Mouse (Mus musculus) kidney, adult 2 months (tissue): ENCODE data around the gene Mr1. TPM values are rescaled to one million over a fixed set of nuclear protein-coding genes. Genes with fewer than 3 reads are reported as not detected.
"Not testable (repeated sequence)": the region's sequence is repeated elsewhere in the genome, so short reads cannot be mapped to it uniquely, and the experiment has no call there.

Source experiments
- DNase-seq: peaks from one replicate; pipeline ENCODE4 v3.0.0; 2021
- H3K27ac ChIP-seq: fragments of 200-500 bp; 2 replicates; pipeline ENCODE4 v1.5.1; 2012; ENCODE audit warnings: low read depth, low read length, control low read depth, inconsistent platforms; ENCODE audit not compliant: insufficient read depth
- H3K27me3 ChIP-seq: fragments of 200-500 bp; replicated peaks from 2 replicates; pipeline ENCODE4 v1.6.1; 2012; ENCODE audit warnings: mild to moderate bottlenecking, moderate library complexity, low read length, inconsistent platforms; ENCODE audit not compliant: control insufficient read depth, insufficient read depth
- H3K36me3 ChIP-seq: fragments of 200-500 bp; 2 replicates; pipeline ENCODE4 v1.6.1; 2012; ENCODE audit warnings: mild to moderate bottlenecking, moderate library complexity, low read length, inconsistent platforms; ENCODE audit not compliant: control insufficient read depth, insufficient read depth
- H3K4me1 ChIP-seq: fragments of 200-500 bp; 2 replicates; pipeline ENCODE4 v1.6.1; 2011; ENCODE audit warnings: low read length; ENCODE audit not compliant: control insufficient read depth, insufficient read depth
- H3K4me3 ChIP-seq: fragments of 200-500 bp; 2 replicates; pipeline ENCODE4 v1.5.1; 2011; ENCODE audit warnings: mild to moderate bottlenecking, low read depth, low read length, control low read depth; ENCODE audit not compliant: insufficient read depth
- CTCF ChIP-seq: fragments of 200-500 bp; conservative IDR thresholded peaks from 2 replicates; pipeline ENCODE4 v1.5.1; 2011; ENCODE audit warnings: low read depth, mild to moderate bottlenecking, control low read depth, low read length, moderate library complexity, mixed read lengths; ENCODE audit not compliant: insufficient read depth, insufficient read length
- POLR2A ChIP-seq: fragments of 200-500 bp; IDR thresholded peaks from one replicate; pipeline ENCODE4 v1.6.1; 2011; ENCODE audit warnings: low read depth, low read length, control low read depth
- WGBS: fragments of 180-500 bp; shearing (Covaris S2); methylation state at CpG from one replicate; pipeline ENCODE4 v1.1.7; 2018; 5-methylcytosine and 5-hydroxymethylcytosine counted together
- polyA plus RNA-seq: library from polyadenylated mRNA; depleted of rRNA; stranded (reverse); fragments of >200 nt; gene quantifications from 2 replicates; pipeline ENCODE4 v1.2.3, GENCODE M21; 2012

The Mr1 gene
- polyA plus RNA-seq, 1 experiment = 4.5 TPM

- TF ChIP-seq POLR2A = no peak
- no peak for TF ChIP-seq CTCF
- DNase-seq = no peak
- Histone ChIP-seq H3K27ac (no peak overlapping the region), H3K4me1 (no peaks in the 10 kb centered on the region), H3K27me3 (no peaks in the 10 kb centered on the region), H3K4me3 (no peak overlapping the region), H3K36me3 (peaks cover 3% of the 10 kb centered on the region)
- 87% methylated on average over 1 of the region's 1 CpGs for WGBS
Measured at GRCm38 (mm10) chr1:155174424-155174823, 27.8 kb upstream of the Mr1 start.

GRCm38 (mm10) chr1:155173644-155174016 lies 27.0 kb upstream of the Mr1 start:
- WGBS = 81% methylated on average over 1 of the region's 1 CpGs
- H3K36me3 ChIP-seq, H3K4me3 ChIP-seq, H3K4me1 ChIP-seq, DNase-seq, H3K27me3 ChIP-seq, H3K27ac ChIP-seq: not testable (repeated sequence)

- Histone ChIP-seq H3K27ac (no peak overlapping the region), H3K27me3 (no peaks in the 10 kb centered on the region), H3K4me1 (no peaks in the 10 kb centered on the region; the same call in 1 of the 2 replicates), H3K36me3 (peaks cover 3% of the 10 kb centered on the region), H3K4me3 (no peak overlapping the region)
- no peak for DNase-seq
- WGBS = 94% methylated on average over 3 of the region's 3 CpGs
- TF ChIP-seq CTCF (no peak), POLR2A (no peak)
Measured at GRCm38 (mm10) chr1:155172895-155173643, 26.5 kb upstream of the Mr1 start.

- no peaks in the 10 kb centered on the region for H3K36me3 ChIP-seq
- no peaks in the 10 kb centered on the region for H3K27me3 ChIP-seq
- no peak for DNase-seq
- H3K4me3 ChIP-seq = no peak overlapping the region
- peaks cover 6% of the 10 kb centered on the region for H3K4me1 ChIP-seq
- H3K27ac ChIP-seq = no peak overlapping the region
- TF ChIP-seq CTCF (no peak), POLR2A (no peak)
Measured at GRCm38 (mm10) chr1:155169935-155170334, 23.3 kb upstream of the Mr1 start.

- Histone ChIP-seq H3K27me3 (no peaks in the 10 kb centered on the region), H3K4me3 (no peak overlapping the region), H3K27ac (no peak overlapping the region), H3K36me3 (no peaks in the 10 kb centered on the region), H3K4me1 (peaks cover 6% of the 10 kb centered on the region)
- DNase-seq = no peak
- 74% methylated on average over 3 of the region's 3 CpGs for WGBS
- no peak for TF ChIP-seq CTCF
- TF ChIP-seq POLR2A = no peak
Measured at GRCm38 (mm10) chr1:155167453-155167852, 20.8 kb upstream of the Mr1 start.

GRCm38 (mm10) chr1:155158970-155159484 lies 12.4 kb upstream of the Mr1 start:
- TF ChIP-seq CTCF (no peak), POLR2A (no peak)
- H3K36me3 ChIP-seq = no peaks in the 10 kb centered on the region
- H3K27ac ChIP-seq = peak overlapping the region; percentile 47
- peak; percentile 45 for DNase-seq
- 0 out of 2 replicates have a peak, but pooled peaks cover 2% of the 10 kb centered on the region for H3K4me1 ChIP-seq
- peak overlapping the region; percentile 86 for H3K4me3 ChIP-seq
- H3K27me3 ChIP-seq = no peaks in the 10 kb centered on the region
- under 1% methylated on average over 46 of the region's 46 CpGs for WGBS

- Histone ChIP-seq H3K4me3 (peak within 1 kb of the TSS; percentile 86), H3K4me1 (0 out of 2 replicates have a peak, but pooled peaks cover 2% of the 10 kb centered on the region), H3K27me3 (no peaks in the 10 kb centered on the region), H3K36me3 (no peaks in the 10 kb centered on the region), H3K27ac (peak within 1 kb of the TSS; percentile 47)
- DNase-seq = peak; percentile 99
- WGBS = 1% methylated on average over 48 of the region's 48 CpGs
- TF ChIP-seq POLR2A (peak; percentile 12), CTCF (no peak)
Measured at GRCm38 (mm10) chr1:155158141-155158969, 11.7 kb upstream of the Mr1 start, which contains the start of gene Stx6. Gene Stx6 (plus strand): TSS chr1:155158715.
